Mouse (Mus musculus): ENCODE data around the gene Aak1. TPM values are rescaled to one million over a fixed set of nuclear protein-coding genes. Genes with fewer than 3 reads are reported as not detected.
A peak's percentile ranks its signal among the peaks of the same experiment; 100 is the strongest.

The Aak1 gene
- polyA plus RNA-seq, 1 experiment = 152 TPM

DNA sequence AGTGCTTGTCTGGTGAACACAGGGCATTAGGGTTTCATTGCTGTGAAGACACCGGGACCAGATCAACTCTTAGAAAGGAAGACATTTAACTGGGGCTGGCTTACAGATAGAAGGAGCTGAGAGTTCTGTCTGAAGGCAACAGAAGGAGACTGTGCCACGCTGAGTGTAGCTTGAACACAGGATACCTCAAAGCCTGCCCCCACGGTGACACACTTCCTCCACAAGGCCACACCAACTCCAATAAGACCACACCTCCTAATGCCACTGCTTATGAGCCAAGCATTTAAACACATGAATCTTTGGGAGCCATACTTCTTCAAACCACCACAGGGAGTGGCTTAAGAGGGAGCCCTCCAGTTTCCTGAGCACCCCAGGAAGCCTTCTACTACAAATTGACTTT lies 51.2 kb downstream of the Aak1 start:
- Histone ChIP-seq H3K27me3 (ENCODE audit: control insufficient read depth, insufficient read depth, low read length) (no peaks in the 10 kb centered on the region), H3K4me3 (replicated peaks; ENCODE audit: insufficient read depth, low read depth, low read length) (no peak overlapping the region), H3K27ac (ENCODE audit: insufficient read depth, low read length) (peak overlapping the region; percentile 47), H3K4me1 (ENCODE audit: control insufficient read depth, insufficient read depth, low read length) (peaks cover 14% of the 10 kb centered on the region; the same call in 1 of the 2 replicates)
- WGBS = 87% methylated on average over 3 of the region's 3 CpGs
- DNase-seq = no peak
- TF ChIP-seq POLR2A (IDR thresholded peaks at IDR 0.05; ENCODE audit: borderline replicate concordance, insufficient read depth, low read length) (no peak), CTCF (IDR thresholded peaks at IDR 0.05; ENCODE audit: borderline replicate concordance, insufficient read depth, low read depth, low read length) (no peak)

GRCm38 (mm10) chr6:86905500-86905899 lies 56.2 kb downstream of the Aak1 start:
- H3K4me3 ChIP-seq (replicated peaks; ENCODE audit: insufficient read depth, low read depth, low read length) = no peak overlapping the region
- H3K27ac ChIP-seq (ENCODE audit: insufficient read depth, low read length) = no peak overlapping the region
- peaks cover 4% of the 10 kb centered on the region for H3K4me1 ChIP-seq (ENCODE audit: control insufficient read depth, insufficient read depth, low read length)
- WGBS = 75% methylated on average over 2 of the region's 2 CpGs
- TF ChIP-seq POLR2A (IDR thresholded peaks at IDR 0.05; ENCODE audit: borderline replicate concordance, insufficient read depth, low read length) (no peak), CTCF (IDR thresholded peaks at IDR 0.05; ENCODE audit: borderline replicate concordance, insufficient read depth, low read depth, low read length) (no peak)
- no peaks in the 10 kb centered on the region for H3K27me3 ChIP-seq (ENCODE audit: control insufficient read depth, insufficient read depth, low read length)
- no peak for DNase-seq

DNA sequence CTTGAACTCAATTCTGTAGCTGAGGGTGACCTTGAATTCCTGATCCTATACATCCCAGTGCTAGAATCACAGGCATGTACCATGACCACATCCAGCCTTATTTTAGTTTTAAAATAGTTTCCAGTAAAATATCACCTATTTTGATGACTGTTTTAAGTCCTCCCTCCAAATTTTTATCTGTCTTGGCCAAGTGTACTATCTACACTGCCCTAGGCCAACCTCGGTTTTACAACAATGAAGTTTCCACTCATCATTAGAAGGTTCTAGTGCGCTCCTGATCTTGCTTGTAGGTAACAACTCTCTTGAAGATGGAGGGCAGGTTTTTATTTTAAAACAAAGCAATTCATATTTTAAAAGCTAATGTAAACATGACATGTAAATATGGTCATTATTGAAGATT lies 57.9 kb downstream of the Aak1 start:
- TF ChIP-seq CTCF (IDR thresholded peaks at IDR 0.05; ENCODE audit: borderline replicate concordance, insufficient read depth, low read depth, low read length) (no peak), POLR2A (IDR thresholded peaks at IDR 0.05; ENCODE audit: borderline replicate concordance, insufficient read depth, low read length) (no peak)
- DNase-seq = no peak
- H3K4me3 ChIP-seq (replicated peaks; ENCODE audit: insufficient read depth, low read depth, low read length) = no peak overlapping the region
- peaks cover 3% of the 10 kb centered on the region for H3K4me1 ChIP-seq (ENCODE audit: control insufficient read depth, insufficient read depth, low read length)
- H3K27ac ChIP-seq (ENCODE audit: insufficient read depth, low read length) = no peak overlapping the region
- H3K27me3 ChIP-seq (ENCODE audit: control insufficient read depth, insufficient read depth, low read length) = no peaks in the 10 kb centered on the region
- 94% methylated on average over 2 of the region's 2 CpGs for WGBS

DNA sequence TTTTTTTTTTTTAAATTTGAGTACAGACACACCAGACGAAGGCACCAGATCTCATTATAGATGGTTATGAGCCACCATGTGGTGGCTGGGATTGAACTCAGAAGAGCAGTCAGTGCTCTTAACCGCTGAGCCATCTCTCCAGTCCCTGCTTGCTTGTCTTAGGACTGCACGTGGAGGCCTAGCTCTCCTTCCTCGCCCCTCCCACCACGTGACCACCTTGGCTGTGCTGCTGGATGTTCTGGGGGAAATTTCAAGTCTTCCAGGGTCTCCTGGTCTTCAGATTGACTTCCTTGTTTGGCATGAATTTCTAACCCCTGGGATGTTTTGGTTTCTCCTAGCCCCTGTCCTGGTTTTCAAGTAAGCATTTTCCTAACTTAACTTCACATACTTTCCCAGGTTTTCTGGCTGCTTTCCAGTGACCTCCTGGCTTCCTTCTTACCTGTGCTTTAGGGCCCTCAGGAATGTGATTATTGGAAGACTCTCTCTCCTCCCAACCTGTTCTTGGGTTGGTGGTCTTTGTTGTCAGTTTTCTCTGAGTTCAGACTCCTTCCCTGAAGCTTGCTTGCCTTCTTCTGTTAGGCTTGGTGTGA lies 59.3 kb downstream of the Aak1 start:
- no peak overlapping the region for H3K4me3 ChIP-seq (replicated peaks; ENCODE audit: insufficient read depth, low read depth, low read length)
- peak in 1 of 2 experiments; percentile 13 for DNase-seq
- H3K27ac ChIP-seq (ENCODE audit: insufficient read depth, low read length) = no peak overlapping the region
- 54% methylated on average over 5 of the region's 5 CpGs for WGBS
- no peak for TF ChIP-seq POLR2A (IDR thresholded peaks at IDR 0.05; ENCODE audit: borderline replicate concordance, insufficient read depth, low read length)
- no peak for TF ChIP-seq CTCF (IDR thresholded peaks at IDR 0.05; ENCODE audit: borderline replicate concordance, insufficient read depth, low read depth, low read length)
- H3K27me3 ChIP-seq (ENCODE audit: control insufficient read depth, insufficient read depth, low read length) = no peaks in the 10 kb centered on the region
- H3K4me1 ChIP-seq (ENCODE audit: control insufficient read depth, insufficient read depth, low read length) = peaks cover 6% of the 10 kb centered on the region

DNA sequence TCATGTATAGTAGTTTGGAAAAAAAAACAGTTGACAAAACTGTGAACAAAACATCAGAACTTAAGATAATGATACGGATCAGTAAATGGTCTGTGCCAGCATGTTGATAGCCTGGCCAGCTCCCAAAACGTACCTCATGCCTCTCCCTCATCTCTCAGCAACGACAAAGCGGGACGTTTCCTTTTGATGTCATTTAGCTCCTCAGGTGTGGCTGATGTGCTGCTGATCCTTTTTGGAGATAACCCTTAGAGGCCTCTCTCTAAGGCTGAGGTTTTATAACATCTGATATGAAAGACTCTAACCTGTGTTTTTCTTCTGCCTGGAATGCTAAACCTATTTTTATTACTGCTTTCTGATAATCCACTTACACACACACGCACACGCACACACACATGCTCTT lies 60.6 kb downstream of the Aak1 start:
- H3K27me3 ChIP-seq (ENCODE audit: control insufficient read depth, insufficient read depth, low read length) = no peaks in the 10 kb centered on the region
- TF ChIP-seq POLR2A (IDR thresholded peaks at IDR 0.05; ENCODE audit: borderline replicate concordance, insufficient read depth, low read length) = no peak
- TF ChIP-seq CTCF (IDR thresholded peaks at IDR 0.05; ENCODE audit: borderline replicate concordance, insufficient read depth, low read depth, low read length) = no peak
- peaks cover 9% of the 10 kb centered on the region for H3K4me1 ChIP-seq (ENCODE audit: control insufficient read depth, insufficient read depth, low read length)
- H3K4me3 ChIP-seq (replicated peaks; ENCODE audit: insufficient read depth, low read depth, low read length) = no peak overlapping the region
- no peak overlapping the region for H3K27ac ChIP-seq (ENCODE audit: insufficient read depth, low read length)
- WGBS = 48% methylated on average over 7 of the region's 7 CpGs
- DNase-seq = no peak

DNA sequence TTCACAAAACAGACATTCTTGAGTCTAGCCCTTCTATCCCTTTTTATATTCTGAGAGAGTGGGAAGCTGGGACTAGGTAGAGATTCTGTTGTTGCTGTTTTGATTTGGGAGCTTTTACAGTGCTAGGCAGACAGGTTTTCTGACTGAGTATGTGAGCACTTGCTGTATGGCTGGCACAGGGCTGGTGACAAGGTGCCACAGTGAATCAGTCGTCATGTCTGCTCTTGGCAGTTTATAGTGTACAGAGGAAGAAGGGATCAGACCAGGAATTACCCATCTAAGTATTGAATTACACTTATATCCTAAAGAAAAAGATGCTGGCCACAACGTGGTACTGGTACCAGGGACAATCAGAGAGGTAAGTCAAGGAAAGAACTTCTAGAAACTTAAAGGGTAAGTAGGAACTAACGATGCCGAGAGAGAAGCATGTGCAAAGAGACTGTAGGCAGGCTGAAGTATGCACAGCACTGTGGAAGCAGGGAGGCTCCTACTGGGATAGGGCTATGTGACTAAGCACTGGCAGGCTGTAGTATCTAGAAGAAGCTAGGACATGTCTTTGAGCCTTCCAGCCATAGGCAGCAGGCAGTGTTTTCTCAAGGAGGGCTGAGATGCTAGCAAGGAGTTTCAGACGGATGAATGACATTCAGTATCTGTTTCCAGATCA lies 67.0 kb downstream of the Aak1 start:
- peak; percentile 46 to 50 for DNase-seq
- no peaks in the 10 kb centered on the region for H3K27me3 ChIP-seq (ENCODE audit: control insufficient read depth, insufficient read depth, low read length)
- peak overlapping the region; percentile 81; the same call in 1 of the 2 replicates for H3K27ac ChIP-seq (ENCODE audit: insufficient read depth, low read length)
- H3K4me3 ChIP-seq (replicated peaks; ENCODE audit: insufficient read depth, low read depth, low read length) = no peak overlapping the region
- peaks cover 38% of the 10 kb centered on the region for H3K4me1 ChIP-seq (ENCODE audit: control insufficient read depth, insufficient read depth, low read length)
- WGBS = 33% methylated on average over 5 of the region's 5 CpGs
- no peak for TF ChIP-seq POLR2A (IDR thresholded peaks at IDR 0.05; ENCODE audit: borderline replicate concordance, insufficient read depth, low read length)
- no peak for TF ChIP-seq CTCF (IDR thresholded peaks at IDR 0.05; ENCODE audit: borderline replicate concordance, insufficient read depth, low read depth, low read length)

DNA sequence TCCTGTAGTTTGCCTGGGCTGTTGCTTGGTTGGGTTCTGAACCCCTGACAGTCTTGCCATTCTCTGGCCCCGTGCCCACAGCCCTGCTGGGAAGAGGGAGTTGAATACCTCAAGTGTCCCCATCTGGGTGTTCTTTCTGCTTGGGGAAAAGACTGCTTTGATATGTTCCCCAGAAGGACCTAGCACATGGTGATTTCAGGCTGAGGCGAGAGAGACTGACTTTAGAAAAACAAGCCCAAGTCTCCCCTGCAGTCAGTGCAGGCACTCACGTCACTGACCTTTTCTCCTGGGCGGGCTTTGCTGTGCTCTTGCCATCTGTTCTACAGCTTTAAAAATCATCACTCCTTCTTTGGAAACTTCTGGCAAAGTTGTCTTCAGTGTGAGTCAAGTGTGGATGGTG lies 67.9 kb downstream of the Aak1 start:
- WGBS = 22% methylated on average over 4 of the region's 4 CpGs
- Histone ChIP-seq H3K4me1 (ENCODE audit: control insufficient read depth, insufficient read depth, low read length) (peaks cover 38% of the 10 kb centered on the region), H3K27ac (ENCODE audit: insufficient read depth, low read length) (peak overlapping the region; percentile 81), H3K4me3 (replicated peaks; ENCODE audit: insufficient read depth, low read depth, low read length) (no peak overlapping the region), H3K27me3 (ENCODE audit: control insufficient read depth, insufficient read depth, low read length) (no peaks in the 10 kb centered on the region)
- TF ChIP-seq POLR2A (IDR thresholded peaks at IDR 0.05; ENCODE audit: borderline replicate concordance, insufficient read depth, low read length) (no peak), CTCF (IDR thresholded peaks at IDR 0.05; ENCODE audit: borderline replicate concordance, insufficient read depth, low read depth, low read length) (no peak)
- peak; percentile 69 to 71 for DNase-seq

All from cerebellum, adult 2 months (tissue).